Mouse (Mus musculus) R1 (cell line): ENCODE measurements around the gene Igfbp6.

Experiments used
- DNase-seq: peaks from one replicate; pipeline ENCODE4 v3.0.0-alpha.2; 2018; ENCODE audit warnings: low read depth, low spot score

The Igfbp6 gene

GRCm38 (mm10) chr15:102144274-102144711 lies at the start of gene Igfbp6:
Gene Igfbp6, plus strand, starts transcription at chr15:102144362.
- no peak for DNase-seq

- DNase-seq: no peak
Measured at GRCm38 (mm10) chr15:102094988-102095387, 49.2 kb upstream of the Igfbp6 start.

- DNase-seq: no peak
Measured at GRCm38 (mm10) chr15:102097147-102097915, 46.8 kb upstream of the Igfbp6 start.

- DNase-seq: peak; percentile 47
Measured at GRCm38 (mm10) chr15:102097991-102098555, 46.1 kb upstream of the Igfbp6 start.

DNA sequence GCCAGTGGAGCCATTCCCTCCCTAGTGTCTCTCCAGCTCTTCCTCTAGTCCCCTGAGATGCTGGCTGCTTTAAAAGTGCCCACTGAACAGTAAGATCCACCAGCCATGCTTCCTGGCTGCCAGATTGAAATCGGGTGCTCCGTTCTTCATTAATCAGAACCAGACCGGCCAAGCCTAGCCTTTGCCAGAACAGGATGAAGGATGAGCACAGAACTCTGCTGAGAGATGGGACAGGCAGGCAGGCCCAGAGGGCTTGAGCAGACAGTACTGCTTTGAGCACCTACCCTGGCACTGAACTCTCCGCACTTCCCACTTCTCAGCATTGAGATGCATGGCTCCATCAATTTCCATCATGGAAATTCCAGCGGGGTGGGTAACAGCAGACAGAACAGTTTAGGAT lies 44.9 kb upstream of the Igfbp6 start:
- no peak for DNase-seq

GRCm38 (mm10) chr15:102099771-102100160 lies 44.4 kb upstream of the Igfbp6 start:
- peak; percentile 40 for DNase-seq

DNA sequence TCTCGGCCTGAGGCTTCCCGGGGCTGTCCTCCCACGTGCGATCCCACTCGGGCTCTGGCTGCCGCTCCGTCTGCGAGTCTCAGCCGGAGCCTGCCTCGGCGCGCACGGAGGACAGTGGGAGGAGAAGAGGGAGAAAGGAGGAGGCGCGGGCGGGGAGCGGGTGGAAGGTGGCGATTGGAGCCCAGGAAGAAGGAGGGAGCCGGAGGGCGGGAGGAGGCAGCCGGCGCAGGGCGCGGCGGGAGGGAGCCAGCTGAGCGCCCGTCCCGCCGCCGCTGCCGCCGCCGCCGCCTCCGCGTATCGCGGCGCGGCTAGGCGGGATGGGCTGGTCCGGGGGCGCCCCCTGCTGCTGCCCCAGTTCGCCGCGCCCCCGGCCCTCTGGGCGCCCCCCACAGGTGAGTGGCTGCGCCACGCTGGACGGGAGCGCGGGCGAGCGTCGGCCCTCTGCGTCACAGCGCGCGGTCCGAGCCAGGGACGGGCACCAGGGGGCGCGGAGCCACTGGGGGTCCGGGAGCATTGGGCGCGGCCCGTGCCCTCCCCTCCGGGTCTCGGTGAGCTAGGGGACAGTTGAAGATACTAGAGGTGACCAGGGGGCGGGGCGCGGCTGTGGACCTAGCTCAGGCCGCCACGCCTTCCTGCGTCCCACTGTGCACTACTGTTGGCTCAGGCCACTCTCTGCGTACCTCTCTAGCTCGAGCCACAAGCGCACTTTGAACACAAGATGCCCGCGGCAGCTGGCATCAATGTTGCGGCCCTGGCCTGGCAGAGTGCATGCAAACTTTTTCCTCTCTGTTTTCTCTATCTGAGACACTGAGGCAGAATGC lies 43.8 kb upstream of the Igfbp6 start, which contains the start of gene Tns2:
Tns2 (plus strand) TSS at position 253 of the 821 bp plus-strand sequence.
- DNase-seq: peak; percentile 71

GRCm38 (mm10) chr15:102100996-102101671 lies 43.0 kb upstream of the Igfbp6 start:
- DNase-seq: no peak

- no peak for DNase-seq
Measured at GRCm38 (mm10) chr15:102101672-102102541, 42.3 kb upstream of the Igfbp6 start.

DNA sequence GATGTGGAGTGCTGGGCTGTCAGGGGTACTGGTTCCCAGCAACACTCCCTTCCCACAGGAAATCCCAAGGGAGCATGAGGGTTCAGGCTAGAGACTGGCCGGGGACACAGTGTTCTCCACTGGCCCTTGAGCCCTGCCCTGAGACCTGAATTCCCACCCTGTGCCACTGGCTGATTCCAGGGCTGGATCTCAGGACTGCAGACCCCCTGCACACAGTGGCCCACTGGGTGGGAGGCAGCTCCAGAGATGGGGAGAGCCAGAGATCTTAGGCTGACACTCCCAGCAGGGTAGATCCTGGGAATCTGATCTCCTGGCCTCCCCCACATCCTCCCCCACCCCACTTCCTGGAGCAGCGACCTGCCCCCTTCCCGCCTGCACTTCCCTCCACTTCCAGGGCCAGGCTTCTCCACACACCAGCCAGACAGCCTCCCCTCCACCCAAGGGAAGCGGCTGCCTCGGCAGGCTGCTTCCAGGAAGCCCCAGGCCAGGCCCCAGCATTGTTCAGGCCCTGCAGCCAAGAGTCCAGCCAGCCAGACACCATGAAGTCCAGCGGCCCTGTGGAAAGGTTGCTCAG lies 41.5 kb upstream of the Igfbp6 start:
- DNase-seq: no peak

- peak; percentile 52 for DNase-seq
Measured at GRCm38 (mm10) chr15:102103371-102103946, 40.7 kb upstream of the Igfbp6 start.

GRCm38 (mm10) chr15:102103947-102104555 lies 40.1 kb upstream of the Igfbp6 start:
- DNase-seq: peak; percentile 46

DNA sequence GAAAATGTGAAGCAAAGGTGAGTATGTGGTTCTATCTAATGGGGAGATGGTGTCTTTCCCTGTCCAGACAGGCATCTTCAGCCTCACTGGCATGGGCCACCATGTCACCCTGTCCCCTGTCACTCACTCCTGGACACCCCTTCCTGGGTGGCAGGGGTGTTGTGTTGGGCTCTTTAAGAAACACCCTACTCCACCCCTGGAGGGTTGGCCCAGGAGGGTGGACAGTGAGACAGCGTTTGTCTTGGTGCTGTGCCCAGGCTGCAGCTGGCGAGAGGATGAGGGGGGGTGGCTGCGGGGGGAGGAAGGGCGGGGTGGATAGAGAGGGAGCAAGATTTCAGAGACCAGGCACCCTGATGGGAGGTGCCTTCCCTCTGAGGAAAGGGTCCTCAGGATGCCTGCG lies 38.8 kb upstream of the Igfbp6 start:
- DNase-seq: no peak

GRCm38 (mm10) chr15:102105764-102106730 lies 38.1 kb upstream of the Igfbp6 start:
- DNase-seq: peak; percentile 74

DNA sequence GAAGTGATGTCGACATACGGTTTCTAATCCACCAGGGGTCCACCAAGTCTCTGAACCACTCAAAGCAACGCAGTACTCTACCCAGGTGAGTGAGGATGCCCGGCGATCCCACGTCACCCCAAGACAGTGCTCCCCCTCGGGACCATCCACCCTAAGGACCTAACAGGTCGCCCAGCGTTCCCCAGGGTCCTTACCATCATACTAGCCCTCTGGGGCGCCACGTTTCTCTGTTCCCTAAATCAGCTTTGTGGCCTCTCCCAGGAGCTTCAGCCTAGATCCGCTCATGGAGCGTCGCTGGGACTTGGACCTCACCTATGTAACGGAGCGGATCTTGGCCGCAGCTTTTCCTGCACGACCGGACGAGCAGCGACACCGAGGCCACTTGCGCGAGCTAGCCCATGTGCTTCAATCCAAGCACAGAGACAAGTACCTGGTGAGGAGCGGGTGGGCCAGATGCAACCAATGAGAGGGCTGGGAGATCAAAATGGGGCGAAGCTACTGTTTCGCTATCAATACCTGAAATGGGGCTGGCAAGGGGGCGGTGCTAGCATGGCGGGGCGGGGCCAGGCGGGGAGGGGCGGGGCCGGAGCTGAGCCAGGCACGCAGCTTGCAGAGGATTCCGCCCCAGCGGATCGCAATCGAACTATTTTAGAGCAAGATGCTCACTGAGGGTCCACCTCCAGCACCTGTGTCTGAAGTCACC lies 37.3 kb upstream of the Igfbp6 start:
- DNase-seq: peak; percentile 74

DNA sequence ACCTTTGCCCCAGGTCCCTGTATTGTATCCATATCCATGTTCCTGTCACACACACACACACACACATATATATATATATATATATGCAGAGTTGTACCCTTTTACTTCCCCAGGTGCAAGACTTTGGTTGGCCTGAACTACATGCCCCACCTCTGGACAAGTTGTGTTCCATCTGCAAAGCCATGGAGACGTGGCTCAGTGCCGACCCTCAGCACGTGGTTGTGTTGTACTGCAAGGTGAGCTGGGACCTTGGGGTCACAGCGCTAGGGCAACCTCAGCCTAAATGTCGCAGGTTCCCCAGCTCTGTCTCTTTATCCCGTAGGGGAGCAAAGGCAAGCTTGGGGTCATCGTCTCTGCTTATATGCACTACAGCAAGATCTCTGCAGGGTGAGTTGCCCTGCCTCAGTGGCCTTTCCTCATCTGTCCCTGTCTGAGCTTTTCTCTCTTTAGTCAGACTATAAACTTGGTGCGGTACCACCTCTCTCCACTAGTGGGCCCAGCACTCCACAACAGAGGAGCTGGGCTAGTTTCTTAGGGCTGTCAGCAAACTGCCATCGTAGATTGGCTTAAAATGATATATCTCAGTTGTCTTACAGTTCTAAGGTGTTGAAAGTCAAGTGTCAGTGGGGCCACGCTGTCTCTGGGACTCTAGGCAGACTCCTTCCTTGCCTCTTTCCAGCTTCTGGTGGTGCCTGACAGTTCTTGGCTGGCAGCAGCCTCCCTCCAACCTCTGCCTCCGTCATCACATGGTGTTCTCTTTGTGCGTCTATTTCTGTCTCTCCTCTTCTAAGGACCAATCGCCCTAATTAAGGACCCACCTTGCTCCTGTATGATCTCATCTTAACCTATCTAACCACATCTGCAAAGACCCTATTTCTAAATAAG lies 36.2 kb upstream of the Igfbp6 start:
- DNase-seq: peak; percentile 84
